Mouse (Mus musculus) bone marrow, adult 2 months (tissue): ENCODE data around the gene Commd2.

Experiments
- CTCF ChIP-seq: fragments of 200-500 bp; IDR thresholded peaks from 2 replicates; pipeline ENCODE4 v1.5.1; 2011; ENCODE audit warnings: low read length, control low read depth; ENCODE audit not compliant: control insufficient read depth, insufficient read depth
- POLR2A ChIP-seq: fragments of 200-500 bp; IDR thresholded peaks from 2 replicates; pipeline ENCODE4 v1.6.1; 2011; ENCODE audit warnings: low read depth, mild to moderate bottlenecking, control low read depth, low read length, borderline replicate concordance; ENCODE audit not compliant: control insufficient read depth

DNA sequence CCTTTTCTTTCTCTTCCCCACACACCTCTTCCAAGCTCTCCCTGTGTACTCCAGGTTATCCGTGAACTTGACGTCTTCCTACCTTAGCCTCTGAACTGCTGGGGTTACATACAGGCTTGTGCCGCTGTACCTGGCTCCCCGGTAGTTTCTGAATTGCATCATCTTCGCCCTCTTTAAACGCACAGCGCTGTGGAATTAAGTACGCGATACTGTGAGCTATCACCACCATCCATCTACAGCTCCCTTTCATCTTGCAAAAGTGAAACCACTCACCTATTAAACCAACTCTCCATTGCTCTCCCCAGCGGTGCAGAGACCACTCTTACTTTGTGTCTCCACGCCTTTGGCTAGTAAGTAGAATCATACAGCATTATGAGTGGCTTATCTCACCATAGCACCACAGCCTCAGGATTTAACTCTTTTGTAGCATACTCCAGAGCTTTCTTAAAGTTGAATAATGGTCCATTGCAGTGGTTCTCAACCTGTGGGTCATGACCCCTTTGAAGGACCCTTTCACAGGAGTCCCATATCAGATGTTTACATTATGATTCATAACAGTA is 24.5 kb downstream of the Commd2 start:
- TF ChIP-seq CTCF (no peak), POLR2A (no peak)
